Mouse (Mus musculus) kidney, embryonic 16.5 days (tissue): ENCODE measurements around the gene Prkcz. TPM values are rescaled to one million over a fixed set of nuclear protein-coding genes. Genes with fewer than 3 reads are reported as not detected.
"Not testable (repeated sequence)": the region's sequence is repeated elsewhere in the genome, so short reads cannot be mapped to it uniquely, and the experiment has no call there.

ENCODE experiments used
- ATAC-seq: fragments of 200-750 bp; cut with Nextera tagmentation; 2 replicates; pipeline ENCODE4 v1.8.0; 2017; ENCODE audit warnings: moderate TSS enrichment; ENCODE audit not compliant: low FRiP score, low TSS enrichment
- H3K27ac ChIP-seq: fragments of 300-500 bp; sonication (generic); 2 replicates; pipeline ENCODE4 v1.5.1; 2014; ENCODE audit warnings: low read length
- H3K27me3 ChIP-seq: fragments of 300-500 bp; sonication (generic); 2 replicates; pipeline ENCODE4 v1.6.1; 2014; ENCODE audit warnings: low read length, control low read depth, mixed read lengths; ENCODE audit not compliant: insufficient read depth
- H3K36me3 ChIP-seq: fragments of 300-500 bp; sonication (generic); 2 replicates; pipeline ENCODE4 v1.6.1; 2014; ENCODE audit warnings: low read length, control low read depth, mixed read lengths; ENCODE audit not compliant: insufficient read depth
- H3K4me1 ChIP-seq: fragments of 300-500 bp; sonication (generic); 2 replicates; pipeline ENCODE4 v1.6.1; 2014; ENCODE audit warnings: low read length, control low read depth, mixed read lengths; ENCODE audit not compliant: insufficient read depth
- H3K4me2 ChIP-seq: fragments of 300-500 bp; sonication (generic); replicated peaks from 2 replicates; pipeline ENCODE4 v1.6.1; 2014; ENCODE audit warnings: low read depth, low read length
- H3K4me3 ChIP-seq: fragments of 300-500 bp; sonication (generic); 2 replicates; pipeline ENCODE4 v1.5.1; 2014; ENCODE audit warnings: mild to moderate bottlenecking, low read length
- H3K9ac ChIP-seq: fragments of 300-500 bp; sonication (generic); replicated peaks from 2 replicates; pipeline ENCODE4 v1.6.1; 2014; ENCODE audit warnings: low read length
- H3K9me3 ChIP-seq: fragments of 300-500 bp; sonication (generic); 2 replicates; pipeline ENCODE4 v1.6.1; 2016; ENCODE audit warnings: low read length, control low read depth
- WGBS: fragments of 180-500 bp; shearing (Covaris S2); extraction: QIAGEN DNeasy Blood & Tissue Kit; methylation state at CpG from one replicate; pipeline ENCODE4 v1.1.7; 2014; 5-methylcytosine and 5-hydroxymethylcytosine counted together
- polyA plus RNA-seq: library from polyadenylated mRNA; unstranded; fragments of >200 nt; fragmentation: Nextera tagmentation; extraction: Ambion mirVana; gene quantifications from 2 replicates; pipeline ENCODE4 v1.2.1, GENCODE M21; 2015

Gene Prkcz
- polyA plus RNA-seq, 1 experiment from 2014 or later = 17.9 TPM

- Histone ChIP-seq H3K4me3 (peak overlapping the region; percentile 43), H3K27ac (no peak overlapping the region), H3K9me3 (no peaks in the 10 kb centered on the region), H3K9ac (peak overlapping the region; percentile 33), H3K36me3 (no peaks in the 10 kb centered on the region), H3K4me2 (peak overlapping the region; percentile 65), H3K4me1 (peaks cover 14% of the 10 kb centered on the region), H3K27me3 (peaks cover 28% of the 10 kb centered on the region)
- WGBS = 12% methylated on average over 47 of the region's 47 CpGs
- peak; percentile 47; the same call in 1 of the 2 replicates for ATAC-seq
Observed at GRCm38 (mm10) chr4:155344716-155345607, 16.2 kb downstream of the Prkcz start.

- ATAC-seq = no peak
- WGBS = 37% methylated on average over 3 of the region's 3 CpGs
- no peak overlapping the region for H3K4me3 ChIP-seq
Observed at GRCm38 (mm10) chr4:155344299-155344600, 16.9 kb downstream of the Prkcz start.

GRCm38 (mm10) chr4:155343415-155344298 is 17.5 kb downstream of the Prkcz start:
- WGBS = 82% methylated on average over 14 of the region's 14 CpGs
- no peak overlapping the region for H3K27ac ChIP-seq
- peaks cover 14% of the 10 kb centered on the region for H3K4me1 ChIP-seq
- no peak overlapping the region for H3K9ac ChIP-seq
- no peaks in the 10 kb centered on the region for H3K36me3 ChIP-seq
- H3K4me2 ChIP-seq = no peak overlapping the region
- H3K27me3 ChIP-seq = peaks cover 28% of the 10 kb centered on the region
- no peak for ATAC-seq
- H3K9me3 ChIP-seq = no peaks in the 10 kb centered on the region
- H3K4me3 ChIP-seq = no peak overlapping the region

More at GRCm38 (mm10) chr4:155344299-155344600, 16.9 kb downstream of the Prkcz start:
- H3K9ac ChIP-seq = no peak overlapping the region
- H3K27ac ChIP-seq = no peak overlapping the region
- no peaks in the 10 kb centered on the region for H3K36me3 ChIP-seq
- H3K27me3 ChIP-seq = peaks cover 28% of the 10 kb centered on the region
- no peak overlapping the region for H3K4me2 ChIP-seq
- peaks cover 14% of the 10 kb centered on the region for H3K4me1 ChIP-seq
- H3K9me3 ChIP-seq = no peaks in the 10 kb centered on the region

GRCm38 (mm10) chr4:155336284-155337050 is 24.7 kb downstream of the Prkcz start:
- H3K4me2 ChIP-seq = no peak overlapping the region
- no peak overlapping the region for H3K4me3 ChIP-seq
- H3K9me3 ChIP-seq = no peaks in the 10 kb centered on the region
- WGBS = 88% methylated on average over 12 of the region's 12 CpGs
- H3K27me3 ChIP-seq = no peaks in the 10 kb centered on the region
- no peak for ATAC-seq
- no peak overlapping the region for H3K27ac ChIP-seq
- no peaks in the 10 kb centered on the region for H3K4me1 ChIP-seq
- no peak overlapping the region for H3K9ac ChIP-seq
- no peaks in the 10 kb centered on the region for H3K36me3 ChIP-seq

DNA sequence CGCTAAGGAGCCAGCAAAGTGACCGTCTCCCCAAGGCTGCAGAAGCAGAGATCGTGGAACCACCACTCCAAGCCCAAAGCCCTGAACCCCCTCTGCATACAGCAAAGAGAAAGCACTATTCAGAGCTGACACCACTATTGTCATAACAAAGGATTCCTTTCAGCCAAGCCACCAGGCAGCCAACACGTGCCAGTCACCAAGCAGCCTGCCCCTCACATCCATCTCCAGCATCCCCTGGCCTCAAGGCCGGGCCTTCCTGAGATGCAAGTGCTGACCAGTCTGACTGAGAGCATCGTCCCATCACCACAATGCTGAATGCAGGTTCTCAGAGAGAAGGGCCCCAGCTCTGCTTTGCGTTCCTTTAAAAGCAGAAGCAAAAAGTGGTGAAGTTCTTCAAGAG is 28.9 kb downstream of the Prkcz start:
- no peaks in the 10 kb centered on the region for H3K9me3 ChIP-seq
- H3K4me2 ChIP-seq = no peak overlapping the region
- no peaks in the 10 kb centered on the region for H3K27me3 ChIP-seq
- no peaks in the 10 kb centered on the region for H3K36me3 ChIP-seq
- H3K27ac ChIP-seq = no peak overlapping the region
- WGBS = 78% methylated on average over 7 of the region's 7 CpGs
- no peak for ATAC-seq
- no peak overlapping the region for H3K9ac ChIP-seq
- H3K4me1 ChIP-seq = no peaks in the 10 kb centered on the region
- no peak overlapping the region for H3K4me3 ChIP-seq

- H3K4me1 ChIP-seq, H3K27ac ChIP-seq, H3K36me3 ChIP-seq, H3K9me3 ChIP-seq, H3K27me3 ChIP-seq, ATAC-seq, H3K4me2 ChIP-seq, H3K9ac ChIP-seq, H3K4me3 ChIP-seq: not testable (repeated sequence)
- WGBS = 86% methylated on average over 10 of the region's 11 CpGs
Observed at GRCm38 (mm10) chr4:155328385-155328784, 32.8 kb downstream of the Prkcz start.

- no peaks in the 10 kb centered on the region for H3K9me3 ChIP-seq
- WGBS = 61% methylated on average over 5 of the region's 5 CpGs
- no peaks in the 10 kb centered on the region for H3K36me3 ChIP-seq
- no peak overlapping the region for H3K4me2 ChIP-seq
- H3K27me3 ChIP-seq = no peaks in the 10 kb centered on the region
- ATAC-seq = no peak
- H3K4me3 ChIP-seq = no peak overlapping the region
- H3K9ac ChIP-seq = no peak overlapping the region
- no peak overlapping the region for H3K27ac ChIP-seq
- H3K4me1 ChIP-seq = no peaks in the 10 kb centered on the region
Observed at GRCm38 (mm10) chr4:155325773-155326172, 35.4 kb downstream of the Prkcz start.

- 62% methylated on average over 8 of the region's 8 CpGs for WGBS
Observed at GRCm38 (mm10) chr4:155324511-155324910, 36.6 kb downstream of the Prkcz start.

DNA sequence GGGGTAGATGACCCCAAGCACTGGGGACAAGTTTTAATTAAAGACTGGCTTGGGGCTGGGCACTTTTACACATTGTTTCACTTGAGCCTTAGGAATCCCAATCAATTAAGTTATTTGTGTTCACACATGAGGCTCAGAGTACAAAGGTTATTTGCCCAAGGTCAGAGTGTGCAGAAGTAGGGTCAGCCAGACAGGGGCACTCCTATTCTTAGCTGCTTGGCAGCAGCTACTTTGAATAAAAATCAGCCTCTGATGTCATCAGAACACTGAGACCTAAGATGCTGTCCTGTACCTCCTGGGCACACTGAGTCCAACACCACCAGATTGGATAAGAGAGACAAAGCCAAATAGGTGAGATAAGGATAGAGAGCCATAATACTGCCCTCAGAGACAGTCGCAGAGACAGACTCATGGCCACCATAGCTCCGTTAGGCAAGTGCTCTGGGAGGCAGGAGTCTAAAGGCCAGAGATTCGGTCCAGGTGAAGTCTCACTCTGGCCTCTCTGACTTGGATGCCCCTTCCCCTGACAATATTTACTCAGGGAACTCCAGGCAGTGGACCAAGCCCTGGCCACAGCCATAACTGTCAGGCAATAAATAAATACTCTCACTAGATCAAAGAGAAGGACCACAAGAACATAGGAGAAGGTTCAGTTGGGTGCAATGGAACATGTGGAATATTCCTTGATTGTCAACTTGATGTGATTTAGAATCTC is 37.9 kb downstream of the Prkcz start:
- H3K36me3 ChIP-seq = no peaks in the 10 kb centered on the region
- no peaks in the 10 kb centered on the region for H3K4me1 ChIP-seq
- no peak overlapping the region for H3K9ac ChIP-seq
- no peaks in the 10 kb centered on the region for H3K27me3 ChIP-seq
- no peak overlapping the region for H3K4me2 ChIP-seq
- no peaks in the 10 kb centered on the region for H3K9me3 ChIP-seq
- H3K27ac ChIP-seq = no peak overlapping the region
- H3K4me3 ChIP-seq = no peak overlapping the region
- ATAC-seq = no peak
- whole genome bisulfite sequencing = 63% methylated on average over 3 of the region's 3 CpGs

More at GRCm38 (mm10) chr4:155324511-155324910, 36.6 kb downstream of the Prkcz start:
- no peaks in the 10 kb centered on the region for H3K27me3 ChIP-seq
- H3K27ac ChIP-seq = no peak overlapping the region
- no peak overlapping the region for H3K4me3 ChIP-seq
- no peaks in the 10 kb centered on the region for H3K36me3 ChIP-seq
- H3K4me1 ChIP-seq = no peaks in the 10 kb centered on the region
- no peak for ATAC-seq
- H3K4me2 ChIP-seq = no peak overlapping the region
- H3K9ac ChIP-seq = no peak overlapping the region
- no peaks in the 10 kb centered on the region for H3K9me3 ChIP-seq
